11 mouse cellular contexts compared by ENCODE assay signal in the genomic region with DNA sequence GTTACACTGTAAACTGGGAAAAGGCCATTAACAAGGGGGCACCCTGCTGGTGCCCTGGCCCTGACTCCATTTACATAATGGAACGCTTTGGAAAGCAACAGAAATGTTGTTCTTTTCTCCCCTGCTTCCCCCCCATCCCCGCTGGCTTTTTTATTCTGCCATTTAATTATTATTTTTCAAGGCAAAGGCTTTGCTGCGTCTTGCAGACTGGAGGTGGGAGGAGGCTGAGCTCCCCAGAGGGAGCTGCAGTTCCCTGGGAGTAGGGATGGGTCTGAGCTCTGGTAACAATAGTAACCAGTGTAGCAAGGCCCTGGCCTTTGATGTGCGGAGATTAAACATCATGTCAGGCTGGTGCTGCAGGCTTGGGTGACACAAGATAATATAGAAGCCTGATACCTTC.
A peak's percentile ranks its signal among the peaks of the same experiment; 100 is the strongest.
DNase-seq lines count a peak whose midpoint lies in the region; ATAC-seq and TF ChIP-seq lines count a peak whose summit lies in the region.
"Had no signal": no experiment of that assay in that cellular context is flagged by ENCODE, and none has a peak within 500 bp of the region (broad histone marks: within the 10 kb centered on the region; RNA-seq: fewer than 3 reads in every experiment).

No protein-coding gene starts in this region.

- H3K27me3 ChIP-seq in embryonic facial prominence, embryonic 13.5 days = no peaks in the 10 kb centered on the region
- H3K27me3 ChIP-seq in hindbrain, embryonic 14.5 days (ENCODE audit: control insufficient read depth, insufficient read depth, low read length) = no peaks in the 10 kb centered on the region
- no peaks in the 10 kb centered on the region for H3K27me3 ChIP-seq in midbrain, embryonic 16.5 days (ENCODE audit: control insufficient read depth, insufficient read depth, low read depth, low read length)

- no peaks in the 10 kb centered on the region for H3K36me3 ChIP-seq in embryonic facial prominence, embryonic 13.5 days
- no peaks in the 10 kb centered on the region for H3K36me3 ChIP-seq in hindbrain, embryonic 14.5 days (replicated peaks; ENCODE audit: control insufficient read depth, insufficient read depth)
- no peaks in the 10 kb centered on the region for H3K36me3 ChIP-seq in midbrain, embryonic 16.5 days (ENCODE audit: control insufficient read depth, insufficient read depth, low read length)

- intact Hi-C loops in heart, postnatal 14 days (cut with DNase I) = no loop called here

- 0 out of 2 replicates have a peak, but pooled peaks have one; percentile 59 for ATAC-seq in embryonic facial prominence, embryonic 13.5 days (ENCODE audit: insufficient number of reproducible peaks, insufficient read depth, low FRiP score, low TSS enrichment, low read depth)
- peak; percentile 52 for ATAC-seq in hindbrain, embryonic 14.5 days (ENCODE audit: low FRiP score)
- ATAC-seq in midbrain, embryonic 16.5 days = peak; percentile 82

- H3K9ac ChIP-seq in embryonic facial prominence, embryonic 13.5 days = no peak overlapping the region
- H3K9ac ChIP-seq in hindbrain, embryonic 14.5 days = no peak overlapping the region
- H3K9ac ChIP-seq in midbrain, embryonic 16.5 days (ENCODE audit: low read depth, low read length) = no peak overlapping the region

- no peak for TF ChIP-seq CTCF in brain, embryonic 14.5 days (IDR thresholded peaks at IDR 0.05; ENCODE audit: borderline replicate concordance, extremely low read depth, insufficient read depth, insufficient read length)

- peak; percentile 85 for DNase-seq in brain, embryonic 14.5 days (ENCODE audit: low read depth)
- no peak for DNase-seq in hindbrain, embryonic 14.5 days (ENCODE audit: low spot score)
- no peak for DNase-seq in left cerebral cortex, adult 9 months (ENCODE audit: low spot score in 2 of 2)
- no peak for DNase-seq in lung, postnatal 10 days
- DNase-seq in heart, postnatal 14 days = no peak
- no peak for DNase-seq in ovary, postnatal 36 days (ENCODE audit: low spot score)
- DNase-seq: adrenal gland, adult 8-10 months; gastrocnemius, postnatal 25 days; lung, postnatal 36 days had no signal

- peak overlapping the region; percentile 28 for H3K4me2 ChIP-seq in embryonic facial prominence, embryonic 13.5 days
- H3K4me2 ChIP-seq in hindbrain, embryonic 14.5 days (replicated peaks) = no peak overlapping the region
- no peak overlapping the region for H3K4me2 ChIP-seq in midbrain, embryonic 16.5 days (ENCODE audit: low read length)

- H3K4me1 ChIP-seq in embryonic facial prominence, embryonic 13.5 days = peaks cover 36% of the 10 kb centered on the region
- H3K4me1 ChIP-seq in hindbrain, embryonic 14.5 days (replicated peaks; ENCODE audit: control insufficient read depth, insufficient read depth, low read length) = peaks cover 23% of the 10 kb centered on the region
- peaks cover 20% of the 10 kb centered on the region for H3K4me1 ChIP-seq in midbrain, embryonic 16.5 days (ENCODE audit: control insufficient read depth, insufficient read depth, low read length)

- TF ChIP-seq POLR2A in brain, embryonic 14.5 days (IDR thresholded peaks at IDR 0.05; ENCODE audit: borderline replicate concordance, extremely low read depth, insufficient read depth, insufficient read length, poor library complexity, severe bottlenecking) = no peak

- H3K4me3 ChIP-seq in embryonic facial prominence, embryonic 13.5 days = no peak overlapping the region
- H3K4me3 ChIP-seq in hindbrain, embryonic 14.5 days (replicated peaks; ENCODE audit: low read length) = no peak overlapping the region
- no peak overlapping the region for H3K4me3 ChIP-seq in midbrain, embryonic 16.5 days (ENCODE audit: low read depth, low read length)

- 7% methylated on average over 4 of the region's 4 CpGs for WGBS in embryonic facial prominence, embryonic 13.5 days
- 4% methylated on average over 4 of the region's 4 CpGs for WGBS in hindbrain, embryonic 14.5 days
- 4% methylated on average over 4 of the region's 4 CpGs for WGBS in midbrain, embryonic 16.5 days

- H3K9me3 ChIP-seq in embryonic facial prominence, embryonic 13.5 days = no peaks in the 10 kb centered on the region
- H3K9me3 ChIP-seq in hindbrain, embryonic 14.5 days (ENCODE audit: control insufficient read depth, low read length) = no peaks in the 10 kb centered on the region
- H3K9me3 ChIP-seq in midbrain, embryonic 16.5 days (replicated peaks; ENCODE audit: control insufficient read depth, low read length, poor library complexity, severe bottlenecking) = no peaks in the 10 kb centered on the region

- H3K27ac ChIP-seq in embryonic facial prominence, embryonic 13.5 days = peak overlapping the region; percentile 77
- peak overlapping the region; percentile 68 for H3K27ac ChIP-seq in hindbrain, embryonic 14.5 days
- H3K27ac ChIP-seq in midbrain, embryonic 16.5 days (ENCODE audit: low read length) = peak overlapping the region; percentile 69
